Mouse (Mus musculus): ENCODE data around the gene Tbc1d14. TPM values are rescaled to one million over a fixed set of nuclear protein-coding genes. Genes with fewer than 3 reads are reported as not detected.

The Tbc1d14 gene
- 10 to 100 TPM; 72.4 to 74.3 TPM for total RNA-seq (2023)

DNA sequence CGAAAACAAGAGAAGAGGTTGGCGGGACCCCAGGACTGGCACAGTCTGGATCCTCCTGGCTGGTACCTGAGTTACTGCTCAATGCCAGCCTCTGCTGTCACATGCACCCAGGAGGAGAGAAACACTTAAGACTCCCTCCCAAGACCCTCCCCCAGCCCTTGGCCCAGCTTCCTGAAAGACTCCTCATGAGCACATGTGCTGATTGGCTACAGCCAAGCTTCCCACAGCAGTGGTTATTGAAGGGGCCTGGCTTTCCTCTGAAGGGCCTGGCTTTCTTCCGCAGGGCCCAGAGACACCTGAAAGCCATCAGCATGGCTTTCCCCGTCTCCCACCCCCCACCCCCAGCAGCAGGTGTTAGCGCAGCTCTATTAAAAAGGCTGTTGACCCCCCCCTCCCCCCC, at the start of gene Tbc1d14:
Gene Tbc1d14 (minus strand): TSS at position 101 of the 400 bp plus-strand sequence.

GRCm38 (mm10) chr5:36484171-36484990, 108.7 kb downstream of the Tbc1d14 start, which contains the start of the genes Tada2b and Ccdc96:
TSS of gene Tada2b (minus strand) at chr5:36484285.
TSS of gene Ccdc96 (plus strand) at chr5:36484588.

DNA sequence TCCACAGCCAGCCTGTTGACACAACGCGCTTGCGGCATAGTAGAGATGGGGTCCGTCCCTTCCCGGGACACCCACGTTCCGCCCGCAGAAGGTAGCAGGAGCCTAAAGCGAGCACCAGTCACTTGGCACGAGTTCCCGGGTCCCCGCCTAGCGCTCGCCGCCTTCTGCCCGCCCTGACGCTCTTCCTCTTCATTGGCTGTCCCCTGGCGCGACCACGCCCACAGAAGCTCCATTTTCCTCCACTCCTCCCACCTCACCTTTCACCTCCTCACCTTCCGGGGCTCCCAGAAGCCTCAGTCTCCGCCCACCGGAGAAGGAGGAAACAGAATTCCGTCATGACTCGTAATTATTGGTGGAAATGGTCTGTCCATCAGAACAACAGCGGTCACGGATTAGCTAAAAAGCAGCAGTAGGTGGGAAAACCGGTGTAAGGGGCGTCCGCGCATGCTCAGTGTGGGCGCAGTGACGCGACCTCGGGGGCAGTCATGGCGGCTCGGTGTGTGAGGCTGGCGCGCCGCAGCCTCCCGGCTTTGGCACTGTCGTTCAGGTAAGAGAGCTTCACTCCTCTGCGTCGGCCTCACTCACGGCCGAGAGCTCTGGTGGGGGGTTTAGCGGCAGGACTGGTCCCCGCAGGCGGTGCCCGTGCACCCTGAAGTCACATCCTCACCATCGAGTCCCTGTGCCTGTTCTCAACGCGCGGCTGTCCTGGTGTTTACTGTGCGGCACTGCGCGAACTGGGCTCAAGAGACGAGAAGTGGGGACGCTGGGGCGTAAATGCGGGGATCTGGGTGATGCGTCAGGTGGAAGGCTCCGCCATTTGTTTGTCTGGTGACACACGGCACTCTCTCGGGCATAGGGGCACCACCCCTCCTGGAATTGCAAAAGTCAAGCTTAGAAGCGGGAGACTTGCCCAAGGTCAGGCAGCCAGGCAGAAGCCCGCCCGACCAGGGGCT, 128.1 kb downstream of the Tbc1d14 start, which contains the start of gene Grpel1:
Gene Grpel1 (plus strand): TSS at position 290 of the 953 bp plus-strand sequence.

Other genes with a start within 250 kb of the Tbc1d14 start
- gene Sorcs2, start 195.1 kb downstream of the Tbc1d14 start, total RNA-seq (2023), result under 1 TPM; 0.36 to 0.49 TPM
- gene Grpel1, start 128.3 kb downstream of the Tbc1d14 start, total RNA-seq (2023), result 10 to 100 TPM; 18.1 to 22.2 TPM
- gene Tada2b, start 109.0 kb downstream of the Tbc1d14 start, total RNA-seq (2023), result 10 to 100 TPM; 12.4 to 13.5 TPM
- 1 to 10 TPM in 1 of 2 experiments, under 1 TPM in 1; 0.79 to 1.6 TPM for gene Ccdc96, start 108.7 kb downstream of the Tbc1d14 start, total RNA-seq (2023)
- gene D5Ertd579e, start 102.7 kb upstream of the Tbc1d14 start, total RNA-seq (2023), result 10 to 100 TPM; 25.8 to 31.7 TPM
- 10 to 100 TPM; 15.8 to 18.6 TPM for gene Bloc1s4, start 155.4 kb upstream of the Tbc1d14 start, total RNA-seq (2023)
- 100 to 1,000 TPM; 124 to 141 TPM for gene Mrfap1, start 203.5 kb upstream of the Tbc1d14 start, total RNA-seq (2023)
- 10 to 100 TPM; 42.1 to 43.2 TPM for gene Man2b2, start 237.4 kb upstream of the Tbc1d14 start, total RNA-seq (2023)

Data from neutrophil, adult 59 days (primary cell).